Mouse (Mus musculus) heart, postnatal 0 days (tissue): ENCODE measurements at regions not wholly inside any gene's neighbourhood (a gene's known extent, or its start where the extent isn't known, plus 50 kb on each side); places are given as distances from the start of the nearest gene placed in this dataset.

Experiments
- CTCF ChIP-seq: IDR thresholded peaks from 2 replicates; pipeline ENCODE4 v1.5.1; 2016; ENCODE audit warnings: antibody characterized with exemption, control low read depth, low read depth
- EP300 ChIP-seq: IDR thresholded peaks from 2 replicates; pipeline ENCODE4 v1.6.1; 2016; ENCODE audit warnings: antibody characterized with exemption, low read depth

DNA sequence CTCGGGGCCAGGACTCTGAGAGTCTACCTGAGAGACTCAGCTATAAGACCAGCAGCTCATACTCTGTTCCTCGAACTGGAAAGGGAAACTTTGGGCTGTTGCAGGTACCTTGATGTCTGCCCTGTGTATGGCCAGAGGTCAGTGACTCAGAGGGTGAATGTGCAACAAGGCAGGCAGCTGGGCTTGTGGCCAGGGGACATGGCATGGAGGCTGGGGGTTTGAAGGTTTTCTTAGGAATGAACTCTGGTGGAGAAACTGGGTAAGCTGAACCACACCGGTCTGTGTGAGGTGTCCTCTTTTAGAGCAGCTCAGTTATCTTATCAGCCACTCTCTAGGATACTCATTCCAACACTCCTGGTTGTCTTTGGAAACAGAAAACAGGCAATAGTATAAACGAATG lies 251.9 kb upstream of the Smlr1 start:
- TF ChIP-seq EP300, result no peak
- TF ChIP-seq CTCF, result no peak
